15 mouse cellular contexts compared by ENCODE assay signal in the genomic region with DNA sequence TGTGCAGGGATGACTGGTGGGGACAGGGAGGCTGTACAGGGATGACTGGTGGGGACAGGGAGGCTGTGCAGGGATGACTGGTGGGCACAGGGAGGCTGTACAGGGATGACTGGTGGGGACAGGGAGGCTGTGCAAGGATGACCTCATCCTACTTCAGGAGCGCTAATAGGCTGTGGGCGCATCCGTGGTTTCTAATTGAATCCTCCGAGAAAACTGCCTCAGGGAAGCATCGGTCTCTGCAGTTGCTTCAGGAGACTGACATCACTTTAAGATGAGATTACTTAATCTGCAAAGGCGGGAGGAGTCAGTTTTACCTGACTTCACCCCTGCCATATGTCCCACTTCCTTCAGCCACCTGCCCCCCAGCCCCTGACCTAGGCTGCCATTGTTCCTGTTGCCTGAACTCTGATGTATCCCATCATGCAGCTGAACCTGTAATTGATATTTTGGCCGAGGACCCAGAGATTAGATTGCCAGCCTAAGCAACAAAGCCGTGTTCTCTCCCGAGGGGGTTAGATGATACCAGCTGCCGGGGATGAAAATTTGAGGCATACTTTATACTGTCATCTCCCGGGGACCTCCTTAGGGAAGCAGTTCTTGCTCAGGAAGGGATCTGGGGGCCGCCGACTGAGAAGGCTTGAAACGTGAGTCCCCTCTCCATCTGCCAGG.
DNase-seq lines count a peak whose midpoint lies in the region; ATAC-seq lines count a peak whose summit lies in the region.
"Had no signal": no experiment of that assay in that cellular context is flagged by ENCODE, and none has a peak within 500 bp of the region (broad histone marks: within the 10 kb centered on the region; RNA-seq: fewer than 3 reads in every experiment).

No protein-coding gene starts in this region.

- peak; percentile 35 for DNase-seq in embryo, embryonic 11 days
- no peak for DNase-seq in embryo, embryonic 10 days (ENCODE audit: low spot score)
- DNase-seq in forebrain, embryonic 11.5 days (ENCODE audit: low spot score) = no peak
- no peak for DNase-seq in layer of hippocampus, adult 11-12 months (ENCODE audit: low spot score)
- DNase-seq in heart, postnatal 4 days = no peak
- DNase-seq: gastrocnemius, postnatal 14 days; kidney, adult 2 months; layer of hippocampus, adult 9-11 months; thymus, adult 2 months had no signal

- H3K4me2 ChIP-seq in forebrain, embryonic 11.5 days (ENCODE audit: low read depth, low read length, severe bottlenecking) = no peak overlapping the region
- H3K4me2 ChIP-seq in hindbrain, embryonic 16.5 days (ENCODE audit: low read length) = no peak overlapping the region
- 0 out of 2 replicates have a peak overlapping the region, but pooled peaks have one; percentile 5 for H3K4me2 ChIP-seq in neural tube, embryonic 13.5 days

- 68% methylated on average over 14 of the region's 14 CpGs for WGBS in forebrain, embryonic 11.5 days
- 29% methylated on average over 14 of the region's 14 CpGs for WGBS in hindbrain, embryonic 16.5 days
- whole genome bisulfite sequencing in neural tube, embryonic 13.5 days = 30% methylated on average over 14 of the region's 14 CpGs

- no peak overlapping the region for H3K9ac ChIP-seq in forebrain, embryonic 11.5 days (ENCODE audit: low read length)
- H3K9ac ChIP-seq in hindbrain, embryonic 16.5 days (ENCODE audit: low read depth, low read length) = no peak overlapping the region
- peak overlapping the region; percentile 43; the same call in 1 of the 2 replicates for H3K9ac ChIP-seq in neural tube, embryonic 13.5 days
- H3K9ac ChIP-seq: liver, embryonic 14.5 days had no signal

- ATAC-seq in forebrain, embryonic 11.5 days (replicated peaks; ENCODE audit: low FRiP score) = no peak
- peak; percentile 21 for ATAC-seq in hindbrain, embryonic 16.5 days
- 0 out of 2 replicates have a peak, but pooled peaks have one; percentile 45 for ATAC-seq in neural tube, embryonic 13.5 days (ENCODE audit: low read depth)
- ATAC-seq in erythroid progenitor cell, adult 5-6 weeks (replicated peaks; ENCODE audit: low FRiP score, poor library complexity, severe bottlenecking) = no peak
- ATAC-seq: activated CD4-positive, CD25-positive, alpha-beta regulatory T cell, adult 4 months had no signal

- no peaks in the 10 kb centered on the region for H3K27me3 ChIP-seq in forebrain, embryonic 11.5 days (ENCODE audit: control insufficient read depth, insufficient read depth, low read length)
- H3K27me3 ChIP-seq in hindbrain, embryonic 16.5 days (replicated peaks; ENCODE audit: control insufficient read depth, insufficient read depth, low read length) = no peaks in the 10 kb centered on the region
- no peaks in the 10 kb centered on the region for H3K27me3 ChIP-seq in neural tube, embryonic 13.5 days

- H3K4me3 ChIP-seq in forebrain, embryonic 11.5 days (ENCODE audit: low read depth, low read length) = no peak overlapping the region
- no peak overlapping the region for H3K4me3 ChIP-seq in hindbrain, embryonic 16.5 days (ENCODE audit: low read length)
- no peak overlapping the region for H3K4me3 ChIP-seq in neural tube, embryonic 13.5 days

- no peaks in the 10 kb centered on the region; the same call in 1 of the 2 replicates for H3K9me3 ChIP-seq in forebrain, embryonic 11.5 days (ENCODE audit: control insufficient read depth, low read length)
- H3K9me3 ChIP-seq in hindbrain, embryonic 16.5 days (ENCODE audit: control insufficient read depth, low read length) = no peaks in the 10 kb centered on the region
- H3K9me3 ChIP-seq in neural tube, embryonic 13.5 days = no peaks in the 10 kb centered on the region

- H3K27ac ChIP-seq in forebrain, embryonic 11.5 days (ENCODE audit: low read depth, low read length) = 0 out of 2 replicates have a peak overlapping the region, but pooled peaks have one; percentile 61
- peak overlapping the region; percentile 58 for H3K27ac ChIP-seq in hindbrain, embryonic 16.5 days (ENCODE audit: low read depth, low read length)
- peak overlapping the region; percentile 76 for H3K27ac ChIP-seq in neural tube, embryonic 13.5 days (replicated peaks)
- H3K27ac ChIP-seq: liver, embryonic 14.5 days; macrophage had no signal

- H3K36me3 ChIP-seq in forebrain, embryonic 11.5 days (ENCODE audit: control insufficient read depth, insufficient read depth, low read length) = peaks cover 7% of the 10 kb centered on the region; the same call in 1 of the 2 replicates
- H3K36me3 ChIP-seq in hindbrain, embryonic 16.5 days (ENCODE audit: control insufficient read depth, insufficient read depth, low read length) = no peaks in the 10 kb centered on the region
- peaks cover 14% of the 10 kb centered on the region for H3K36me3 ChIP-seq in neural tube, embryonic 13.5 days

- 0 out of 2 replicates have a peak, but pooled peaks cover 3% of the 10 kb centered on the region for H3K4me1 ChIP-seq in forebrain, embryonic 11.5 days (replicated peaks; ENCODE audit: control insufficient read depth, insufficient read depth, low read length)
- H3K4me1 ChIP-seq in hindbrain, embryonic 16.5 days (ENCODE audit: control insufficient read depth, insufficient read depth, low read depth, low read length) = peaks cover 29% of the 10 kb centered on the region
- peaks cover 55% of the 10 kb centered on the region for H3K4me1 ChIP-seq in neural tube, embryonic 13.5 days (replicated peaks)

Comparison
In these comparisons a context has a peak if more than half of its experiments do, and no peak if none do; other contexts are left out.
1. ATAC-seq: peak in hindbrain, embryonic 16.5 days (single experiment) and neural tube, embryonic 13.5 days (single experiment); none in forebrain, embryonic 11.5 days (single experiment) and erythroid progenitor cell, adult 5-6 weeks (single experiment).
2. Peak in every context shown above with its lines, with median percentiles within 50 percentile points of each other: H3K27ac ChIP-seq.